Mouse (Mus musculus) bone marrow macrophage, adult 2 months (primary cell): Measurements from ENCODE around the gene Hmgcs2.

ENCODE experiments used
- CTCF ChIP-seq: IDR thresholded peaks from 2 replicates; pipeline ENCODE4 v1.5.1; 2012; ENCODE audit warnings: low read depth, mild to moderate bottlenecking, low read length, moderate library complexity
- POLR2A ChIP-seq: IDR thresholded peaks from 2 replicates; pipeline ENCODE4 v1.6.1; 2012; ENCODE audit warnings: mild to moderate bottlenecking, low read depth, low read length, borderline replicate concordance

DNA sequence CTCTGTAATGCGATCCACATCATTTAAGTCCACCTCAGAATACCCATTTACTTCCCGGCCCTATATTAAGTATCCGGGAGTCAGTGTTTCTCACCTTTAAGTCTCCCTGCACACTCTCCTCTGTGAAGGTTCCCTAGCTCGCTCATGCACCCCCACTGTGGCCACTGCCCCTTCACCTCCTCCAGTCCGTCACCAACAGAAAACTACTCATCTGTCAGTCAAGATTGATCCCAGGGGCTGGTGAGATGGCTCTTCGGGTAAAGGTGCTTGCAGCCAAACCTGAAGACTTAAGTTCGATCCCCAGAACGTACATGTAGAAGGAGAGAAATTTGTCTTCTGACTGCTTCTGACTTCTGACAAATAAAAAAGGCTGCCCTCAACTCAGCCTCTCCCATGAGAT lies 2.2 kb downstream of the Hmgcs2 start:
- TF ChIP-seq CTCF (no peak), POLR2A (no peak)
